Mouse (Mus musculus) intestine, embryonic 15.5 days (tissue): ENCODE measurements around the gene Necab2. TPM values are rescaled to one million over a fixed set of nuclear protein-coding genes. Genes with fewer than 3 reads are reported as not detected.
A peak's percentile ranks its signal among the peaks of the same experiment; 100 is the strongest.

ENCODE experiments used
- ATAC-seq: fragments of 200-750 bp; cut with Nextera tagmentation; 2 replicates; pipeline ENCODE4 v1.8.0; 2017; ENCODE audit warnings: moderate TSS enrichment, moderate library complexity
- H3K27ac ChIP-seq: fragments of 300-500 bp; sonication (generic); 2 replicates; pipeline ENCODE4 v1.5.1; 2015; ENCODE audit warnings: mild to moderate bottlenecking, inconsistent platforms
- H3K27me3 ChIP-seq: fragments of 300-500 bp; sonication (generic); replicated peaks from 2 replicates; pipeline ENCODE4 v1.6.1; 2015; ENCODE audit warnings: inconsistent platforms
- H3K36me3 ChIP-seq: fragments of 300-500 bp; sonication (generic); 2 replicates; pipeline ENCODE4 v1.6.1; 2015; ENCODE audit warnings: inconsistent platforms
- H3K4me1 ChIP-seq: fragments of 300-500 bp; sonication (generic); replicated peaks from 2 replicates; pipeline ENCODE4 v1.6.1; 2015; ENCODE audit warnings: inconsistent platforms
- H3K4me2 ChIP-seq: fragments of 300-500 bp; sonication (generic); replicated peaks from 2 replicates; pipeline ENCODE4 v1.6.1; 2015; ENCODE audit warnings: mild to moderate bottlenecking, inconsistent platforms
- H3K4me3 ChIP-seq: fragments of 300-500 bp; sonication (generic); replicated peaks from 2 replicates; pipeline ENCODE4 v1.5.1; 2015; ENCODE audit warnings: inconsistent platforms
- H3K9ac ChIP-seq: fragments of 300-500 bp; sonication (generic); 2 replicates; pipeline ENCODE4 v1.6.1; 2015; ENCODE audit warnings: inconsistent platforms
- H3K9me3 ChIP-seq: fragments of 300-500 bp; sonication (generic); 2 replicates; pipeline ENCODE4 v1.6.1; 2016; ENCODE audit warnings: inconsistent platforms
- WGBS: fragments of 180-500 bp; shearing (Covaris S2); methylation state at CpG from one replicate; pipeline ENCODE4 v1.1.7; 2015; 5-methylcytosine and 5-hydroxymethylcytosine counted together
- polyA plus RNA-seq: library from polyadenylated mRNA; unstranded; fragments of >200 nt; fragmentation: Nextera tagmentation; extraction: Ambion mirVana; gene quantifications from 2 replicates; pipeline ENCODE4 v1.2.1, GENCODE M21; 2015

Gene Necab2
- polyA plus RNA-seq, 1 experiment from 2014 or later, result 1.9 TPM

- Histone ChIP-seq H3K9ac (no peak overlapping the region), H3K27ac (no peak overlapping the region), H3K4me3 (no peak overlapping the region), H3K36me3 (no peaks in the 10 kb centered on the region), H3K27me3 (no peaks in the 10 kb centered on the region), H3K4me1 (peaks cover 18% of the 10 kb centered on the region), H3K9me3 (no peaks in the 10 kb centered on the region), H3K4me2 (no peak overlapping the region)
- 71% methylated on average over 8 of the region's 8 CpGs for WGBS
- ATAC-seq, result no peak
Measured at GRCm38 (mm10) chr8:119430250-119430649, 16.3 kb upstream of the Necab2 start.

- WGBS, result 92% methylated on average over 7 of the region's 7 CpGs
- H3K36me3 ChIP-seq, result no peaks in the 10 kb centered on the region
- H3K9me3 ChIP-seq, result no peaks in the 10 kb centered on the region
- H3K4me2 ChIP-seq, result no peak overlapping the region
- no peak overlapping the region for H3K27ac ChIP-seq
- ATAC-seq, result no peak
- peaks cover 18% of the 10 kb centered on the region for H3K4me1 ChIP-seq
- no peak overlapping the region for H3K9ac ChIP-seq
- H3K4me3 ChIP-seq, result no peak overlapping the region
- no peaks in the 10 kb centered on the region for H3K27me3 ChIP-seq
Measured at GRCm38 (mm10) chr8:119430690-119431089, 15.8 kb upstream of the Necab2 start.

GRCm38 (mm10) chr8:119432372-119432771 is 14.1 kb upstream of the Necab2 start:
- Histone ChIP-seq H3K4me1 (peaks cover 19% of the 10 kb centered on the region), H3K27ac (no peak overlapping the region), H3K9ac (no peak overlapping the region), H3K4me3 (no peak overlapping the region), H3K4me2 (no peak overlapping the region), H3K36me3 (no peaks in the 10 kb centered on the region), H3K9me3 (no peaks in the 10 kb centered on the region), H3K27me3 (no peaks in the 10 kb centered on the region)
- no peak for ATAC-seq
- WGBS, result 33% methylated on average over 3 of the region's 3 CpGs

- Histone ChIP-seq H3K4me3 (no peak within 1 kb of the TSS), H3K9ac (no peak within 1 kb of the TSS)
Measured at GRCm38 (mm10) chr8:119433582-119434174, 12.8 kb upstream of the Necab2 start, which contains the start of gene Osgin1. Osgin1 (plus strand) TSS chr8:119434124.

GRCm38 (mm10) chr8:119434569-119434968 is 11.9 kb upstream of the Necab2 start:
- Histone ChIP-seq H3K4me2 (no peak overlapping the region), H3K36me3 (no peaks in the 10 kb centered on the region), H3K27ac (no peak overlapping the region), H3K27me3 (no peaks in the 10 kb centered on the region), H3K9ac (no peak overlapping the region), H3K4me3 (no peak overlapping the region), H3K4me1 (peaks cover 27% of the 10 kb centered on the region), H3K9me3 (no peaks in the 10 kb centered on the region)
- ATAC-seq, result no peak
- 62% methylated on average over 6 of the region's 6 CpGs for WGBS

More at GRCm38 (mm10) chr8:119433582-119434174, 12.8 kb upstream of the Necab2 start, which contains the start of gene Osgin1:
- H3K9me3 ChIP-seq, result no peaks in the 10 kb centered on the region
- ATAC-seq, result no peak
- H3K4me1 ChIP-seq, result peaks cover 23% of the 10 kb centered on the region
- H3K36me3 ChIP-seq, result no peaks in the 10 kb centered on the region
- H3K27me3 ChIP-seq, result no peaks in the 10 kb centered on the region
- H3K27ac ChIP-seq, result no peak within 1 kb of the TSS
- WGBS, result 90% methylated on average over 13 of the region's 13 CpGs
- H3K4me2 ChIP-seq, result no peak within 1 kb of the TSS

GRCm38 (mm10) chr8:119435527-119435926 is 11.0 kb upstream of the Necab2 start:
- ATAC-seq, result no peak

GRCm38 (mm10) chr8:119436331-119436730 is 10.2 kb upstream of the Necab2 start:
- Histone ChIP-seq H3K9ac (no peak overlapping the region), H3K4me1 (peaks cover 44% of the 10 kb centered on the region), H3K4me3 (no peak overlapping the region), H3K27me3 (no peaks in the 10 kb centered on the region), H3K27ac (no peak overlapping the region), H3K4me2 (peak overlapping the region; percentile 46; the same call in 1 of the 2 replicates), H3K36me3 (no peaks in the 10 kb centered on the region), H3K9me3 (no peaks in the 10 kb centered on the region)
- ATAC-seq, result 0 out of 2 replicates have a peak, but pooled peaks have one; percentile 0
- 82% methylated on average over 10 of the region's 10 CpGs for WGBS

More at GRCm38 (mm10) chr8:119435527-119435926, 11.0 kb upstream of the Necab2 start:
- 88% methylated on average over 7 of the region's 7 CpGs for WGBS
- Histone ChIP-seq H3K27ac (no peak overlapping the region), H3K27me3 (no peaks in the 10 kb centered on the region), H3K9me3 (no peaks in the 10 kb centered on the region), H3K4me3 (no peak overlapping the region), H3K9ac (no peak overlapping the region), H3K4me1 (peaks cover 36% of the 10 kb centered on the region), H3K4me2 (no peak overlapping the region), H3K36me3 (no peaks in the 10 kb centered on the region)

GRCm38 (mm10) chr8:119436933-119437332 is 9.6 kb upstream of the Necab2 start:
- no peaks in the 10 kb centered on the region for H3K36me3 ChIP-seq
- H3K4me2 ChIP-seq, result peak overlapping the region; percentile 46
- no peaks in the 10 kb centered on the region for H3K9me3 ChIP-seq
- H3K27ac ChIP-seq, result peak overlapping the region; percentile 3; the same call in 1 of the 2 replicates
- peak overlapping the region; percentile 23 for H3K4me3 ChIP-seq
- ATAC-seq, result peak; percentile 76
- WGBS, result 14% methylated on average over 9 of the region's 9 CpGs
- peaks cover 45% of the 10 kb centered on the region for H3K4me1 ChIP-seq
- peak overlapping the region; percentile 18; the same call in 1 of the 2 replicates for H3K9ac ChIP-seq
- no peaks in the 10 kb centered on the region for H3K27me3 ChIP-seq

GRCm38 (mm10) chr8:119437506-119437905 is 9.0 kb upstream of the Necab2 start:
- Histone ChIP-seq H3K36me3 (no peaks in the 10 kb centered on the region), H3K4me2 (peak overlapping the region; percentile 46), H3K4me3 (peak overlapping the region; percentile 23), H3K4me1 (peaks cover 45% of the 10 kb centered on the region), H3K9me3 (no peaks in the 10 kb centered on the region), H3K9ac (peak overlapping the region; percentile 18; the same call in 1 of the 2 replicates), H3K27ac (0 out of 2 replicates have a peak overlapping the region, but pooled peaks have one; percentile 3), H3K27me3 (no peaks in the 10 kb centered on the region)
- ATAC-seq, result no peak
- WGBS, result 72% methylated on average over 11 of the region's 11 CpGs

GRCm38 (mm10) chr8:119438876-119439275 is 7.6 kb upstream of the Necab2 start:
- Histone ChIP-seq H3K27ac (no peak overlapping the region), H3K4me3 (no peak overlapping the region), H3K36me3 (no peaks in the 10 kb centered on the region), H3K4me2 (peak overlapping the region; percentile 46; the same call in 1 of the 2 replicates), H3K4me1 (peaks cover 45% of the 10 kb centered on the region), H3K27me3 (no peaks in the 10 kb centered on the region), H3K9me3 (no peaks in the 10 kb centered on the region), H3K9ac (no peak overlapping the region)
- 67% methylated on average over 6 of the region's 6 CpGs for WGBS
- ATAC-seq, result 0 out of 2 replicates have a peak, but pooled peaks have one; percentile 9

GRCm38 (mm10) chr8:119439424-119439823 is 7.1 kb upstream of the Necab2 start:
- Histone ChIP-seq H3K36me3 (no peaks in the 10 kb centered on the region), H3K4me1 (peaks cover 44% of the 10 kb centered on the region), H3K27ac (no peak overlapping the region), H3K9ac (no peak overlapping the region), H3K4me2 (peak overlapping the region; percentile 46; the same call in 1 of the 2 replicates), H3K9me3 (no peaks in the 10 kb centered on the region), H3K27me3 (no peaks in the 10 kb centered on the region), H3K4me3 (no peak overlapping the region)
- WGBS, result 84% methylated on average over 2 of the region's 2 CpGs
- ATAC-seq, result no peak

GRCm38 (mm10) chr8:119439893-119440249 is 6.6 kb upstream of the Necab2 start:
- peaks cover 39% of the 10 kb centered on the region for H3K4me1 ChIP-seq
- H3K9ac ChIP-seq, result 0 out of 2 replicates have a peak overlapping the region, but pooled peaks have one; percentile 6
- no peaks in the 10 kb centered on the region for H3K9me3 ChIP-seq
- H3K27me3 ChIP-seq, result no peaks in the 10 kb centered on the region
- no peaks in the 10 kb centered on the region for H3K36me3 ChIP-seq
- H3K27ac ChIP-seq, result 0 out of 2 replicates have a peak overlapping the region, but pooled peaks have one; percentile 58
- no peak overlapping the region for H3K4me2 ChIP-seq
- H3K4me3 ChIP-seq, result no peak overlapping the region
- WGBS, result 69% methylated on average over 7 of the region's 7 CpGs
- 0 out of 2 replicates have a peak, but pooled peaks have one; percentile 3 for ATAC-seq
